Mouse (Mus musculus): ENCODE results near the gene Pelo. TPM values are rescaled to one million over a fixed set of nuclear protein-coding genes. Genes with fewer than 3 reads are reported as not detected.

Gene Pelo
- polyA plus RNA-seq, 1 experiment = 22.5 TPM

- Histone ChIP-seq H3K4me3 (ENCODE audit: insufficient read depth, poor library complexity, severe bottlenecking) (no peak within 1 kb of the TSS), H3K36me3 (ENCODE audit: control insufficient read depth, insufficient read depth) (no peaks in the 10 kb centered on the region), H3K79me3 (ENCODE audit: low read depth) (no peaks in the 10 kb centered on the region), H3ac (ENCODE audit: control insufficient read depth, insufficient read length, low read depth) (peak within 1 kb of the TSS; percentile 3), H3K79me2 (ENCODE audit: control insufficient read depth, insufficient read depth) (no peaks in the 10 kb centered on the region), H3K27me3 (ENCODE audit: control insufficient read depth, insufficient read depth, insufficient read length) (no peaks in the 10 kb centered on the region)
- TF ChIP-seq USF1 (IDR thresholded peaks at IDR 0.05; ENCODE audit: low read depth) = no peak
- peak; percentile 16 for TF ChIP-seq CEBPB (IDR thresholded peaks at IDR 0.05; ENCODE audit: low read depth)
Measured at GRCm38 (mm10) chr13:115101355-115102191, 11.6 kb upstream of the Pelo start, which contains the start of the genes Gm49395 and Itga1. TSS of gene Gm49395 (minus strand) at chr13:115101921. TSS of gene Itga1 (minus strand) at chr13:115101964.

DNA sequence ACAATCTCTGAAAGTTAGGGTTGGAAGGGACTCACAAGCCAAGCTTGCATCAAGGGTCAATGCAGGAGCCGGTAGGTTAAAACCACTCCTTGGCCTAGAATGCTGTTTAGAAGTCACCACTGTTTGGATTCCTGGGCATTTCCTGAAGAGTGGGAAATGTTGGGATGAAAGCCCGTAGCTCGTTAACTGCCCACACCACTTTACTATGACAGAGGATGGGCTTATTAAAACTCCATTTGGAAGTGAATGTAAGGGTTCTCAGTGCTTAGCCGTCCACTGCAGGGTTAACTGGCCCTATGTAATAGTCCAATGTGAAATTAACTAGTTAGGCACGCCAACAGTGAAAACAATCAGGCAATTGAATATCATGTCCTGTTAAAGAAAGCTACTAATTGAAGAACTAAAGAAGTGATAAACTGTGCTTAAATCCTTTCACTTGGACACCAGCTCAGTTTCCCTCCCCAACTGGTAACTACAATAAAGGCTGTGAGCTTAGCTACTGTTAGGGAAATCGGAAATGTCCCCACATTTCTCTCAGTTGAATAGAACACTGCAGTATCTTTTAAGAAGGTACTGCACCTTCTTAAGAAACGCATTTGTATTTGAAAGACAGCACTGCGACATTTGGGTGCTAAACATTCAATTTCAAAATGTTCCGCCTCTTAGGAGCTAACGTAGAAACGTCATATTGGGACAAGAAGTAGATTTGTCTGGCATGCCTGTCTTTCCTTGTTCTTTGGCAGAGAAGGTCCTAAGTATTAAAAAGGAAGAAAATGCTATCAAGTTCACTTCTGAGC lies 10.6 kb upstream of the Pelo start:
- no peaks in the 10 kb centered on the region for H3K36me3 ChIP-seq (ENCODE audit: control insufficient read depth, insufficient read depth)
- no peaks in the 10 kb centered on the region for H3K27me3 ChIP-seq (ENCODE audit: control insufficient read depth, insufficient read depth, insufficient read length)
- no peak overlapping the region for H3ac ChIP-seq (ENCODE audit: control insufficient read depth, insufficient read length, low read depth)
- TF ChIP-seq USF1 (IDR thresholded peaks at IDR 0.05; ENCODE audit: low read depth) (no peak), CTCF (IDR thresholded peaks at IDR 0.05; ENCODE audit: control insufficient read depth, insufficient read depth, insufficient read length) (no peak), MYOG (IDR thresholded peaks at IDR 0.05; ENCODE audit: control insufficient read depth, extremely low read depth, insufficient read length) (no peak), FOSL1 (IDR thresholded peaks at IDR 0.05; ENCODE audit: insufficient read depth, low read length, poor library complexity, severe bottlenecking) (no peak), MYOD1 (IDR thresholded peaks at IDR 0.05; ENCODE audit: control insufficient read depth, insufficient read length, low read depth) (no peak), CEBPB (IDR thresholded peaks at IDR 0.05; ENCODE audit: low read depth) (no peak), MAX (IDR thresholded peaks at IDR 0.05) (no peak)
- H3K79me2 ChIP-seq (ENCODE audit: control insufficient read depth, insufficient read depth) = no peaks in the 10 kb centered on the region
- no peaks in the 10 kb centered on the region for H3K79me3 ChIP-seq (ENCODE audit: low read depth)
- H3K4me3 ChIP-seq (ENCODE audit: insufficient read depth, poor library complexity, severe bottlenecking) = no peak overlapping the region

DNA sequence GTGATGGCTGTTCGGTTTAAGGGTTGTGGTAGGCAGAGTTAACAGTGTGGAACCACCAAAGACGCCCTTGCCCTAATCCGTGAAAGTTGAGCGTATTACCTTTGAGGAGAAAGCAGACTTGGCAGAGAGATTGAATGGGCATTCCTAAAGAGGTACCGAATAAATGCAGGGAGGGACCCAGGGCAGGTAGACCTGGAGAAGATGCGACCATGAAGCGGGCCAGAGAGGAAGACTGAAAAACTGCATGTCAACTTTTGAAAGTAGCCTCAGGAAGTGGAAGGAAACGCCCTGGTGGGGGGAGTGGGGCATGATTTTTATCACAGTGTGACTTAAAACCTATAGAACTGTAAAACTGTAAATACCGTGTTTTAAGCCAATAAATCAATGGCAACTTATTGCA lies 9.4 kb upstream of the Pelo start:
- Histone ChIP-seq H3K79me2 (ENCODE audit: control insufficient read depth, insufficient read depth) (no peaks in the 10 kb centered on the region), H3K27me3 (ENCODE audit: control insufficient read depth, insufficient read depth, insufficient read length) (no peaks in the 10 kb centered on the region), H3K79me3 (ENCODE audit: low read depth) (no peaks in the 10 kb centered on the region), H3ac (ENCODE audit: control insufficient read depth, insufficient read length, low read depth) (no peak overlapping the region), H3K36me3 (ENCODE audit: control insufficient read depth, insufficient read depth) (no peaks in the 10 kb centered on the region), H3K4me3 (ENCODE audit: insufficient read depth, poor library complexity, severe bottlenecking) (no peak overlapping the region)
- TF ChIP-seq MYOD1 (IDR thresholded peaks at IDR 0.05; ENCODE audit: control insufficient read depth, insufficient read length, low read depth) = no peak
- no peak for TF ChIP-seq MYOG (IDR thresholded peaks at IDR 0.05; ENCODE audit: control insufficient read depth, extremely low read depth, insufficient read length)
- no peak for TF ChIP-seq CTCF (IDR thresholded peaks at IDR 0.05; ENCODE audit: control insufficient read depth, insufficient read depth, insufficient read length)
- TF ChIP-seq FOSL1 (IDR thresholded peaks at IDR 0.05; ENCODE audit: insufficient read depth, low read length, poor library complexity, severe bottlenecking) = no peak
- TF ChIP-seq MAX (IDR thresholded peaks at IDR 0.05) = no peak
- TF ChIP-seq USF1 (IDR thresholded peaks at IDR 0.05; ENCODE audit: low read depth) = no peak
- no peak for TF ChIP-seq CEBPB (IDR thresholded peaks at IDR 0.05; ENCODE audit: low read depth)

DNA sequence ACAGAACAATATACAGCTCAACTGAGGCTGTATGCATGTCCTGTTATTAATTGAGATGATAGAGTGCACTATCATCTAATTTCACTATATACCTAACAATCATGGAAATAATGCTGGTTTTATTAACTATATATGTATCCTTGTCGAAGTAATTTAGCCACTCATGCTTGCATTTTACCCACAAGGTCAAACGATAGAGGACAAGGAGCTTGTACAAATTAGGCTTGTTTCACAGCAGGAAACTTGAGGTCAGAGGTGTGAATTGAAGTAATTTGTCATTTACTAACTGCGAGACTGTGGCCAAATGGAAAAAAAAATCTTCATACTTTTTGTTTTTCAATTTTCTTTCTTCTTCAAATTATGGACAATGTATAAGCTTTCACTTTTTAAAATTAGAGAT lies 8.2 kb upstream of the Pelo start:
- H3K79me3 ChIP-seq (ENCODE audit: low read depth) = no peaks in the 10 kb centered on the region
- TF ChIP-seq MYOG (IDR thresholded peaks at IDR 0.05; ENCODE audit: control insufficient read depth, extremely low read depth, insufficient read length) (no peak), MAX (IDR thresholded peaks at IDR 0.05) (no peak), MYOD1 (IDR thresholded peaks at IDR 0.05; ENCODE audit: control insufficient read depth, insufficient read length, low read depth) (no peak), FOSL1 (IDR thresholded peaks at IDR 0.05; ENCODE audit: insufficient read depth, low read length, poor library complexity, severe bottlenecking) (no peak), USF1 (IDR thresholded peaks at IDR 0.05; ENCODE audit: low read depth) (no peak), CEBPB (IDR thresholded peaks at IDR 0.05; ENCODE audit: low read depth) (no peak), CTCF (IDR thresholded peaks at IDR 0.05; ENCODE audit: control insufficient read depth, insufficient read depth, insufficient read length) (no peak)
- H3K36me3 ChIP-seq (ENCODE audit: control insufficient read depth, insufficient read depth) = no peaks in the 10 kb centered on the region
- H3K4me3 ChIP-seq (ENCODE audit: insufficient read depth, poor library complexity, severe bottlenecking) = no peak overlapping the region
- no peak overlapping the region for H3ac ChIP-seq (ENCODE audit: control insufficient read depth, insufficient read length, low read depth)
- no peaks in the 10 kb centered on the region for H3K79me2 ChIP-seq (ENCODE audit: control insufficient read depth, insufficient read depth)
- H3K27me3 ChIP-seq (ENCODE audit: control insufficient read depth, insufficient read depth, insufficient read length) = no peaks in the 10 kb centered on the region

GRCm38 (mm10) chr13:115096965-115097364 lies 7.0 kb upstream of the Pelo start:
- no peak overlapping the region for H3K4me3 ChIP-seq (ENCODE audit: insufficient read depth, poor library complexity, severe bottlenecking)
- no peak for TF ChIP-seq CTCF (IDR thresholded peaks at IDR 0.05; ENCODE audit: control insufficient read depth, insufficient read depth, insufficient read length)
- TF ChIP-seq FOSL1 (IDR thresholded peaks at IDR 0.05; ENCODE audit: insufficient read depth, low read length, poor library complexity, severe bottlenecking) = no peak
- no peak for TF ChIP-seq MYOG (IDR thresholded peaks at IDR 0.05; ENCODE audit: control insufficient read depth, extremely low read depth, insufficient read length)
- TF ChIP-seq MAX (IDR thresholded peaks at IDR 0.05) = no peak
- TF ChIP-seq MYOD1 (IDR thresholded peaks at IDR 0.05; ENCODE audit: control insufficient read depth, insufficient read length, low read depth) = no peak
- TF ChIP-seq USF1 (IDR thresholded peaks at IDR 0.05; ENCODE audit: low read depth) = no peak
- TF ChIP-seq CEBPB (IDR thresholded peaks at IDR 0.05; ENCODE audit: low read depth) = no peak
- no peaks in the 10 kb centered on the region for H3K79me3 ChIP-seq (ENCODE audit: low read depth)
- H3ac ChIP-seq (ENCODE audit: control insufficient read depth, insufficient read length, low read depth) = no peak overlapping the region
- H3K79me2 ChIP-seq (ENCODE audit: control insufficient read depth, insufficient read depth) = no peaks in the 10 kb centered on the region
- no peaks in the 10 kb centered on the region for H3K27me3 ChIP-seq (ENCODE audit: control insufficient read depth, insufficient read depth, insufficient read length)
- H3K36me3 ChIP-seq (ENCODE audit: control insufficient read depth, insufficient read depth) = no peaks in the 10 kb centered on the region
